Mouse (Mus musculus) kidney, adult 2 months (tissue): Measurements from ENCODE around the gene Lrrc36.

Source experiments
- CTCF ChIP-seq: fragments of 200-500 bp; conservative IDR thresholded peaks from 2 replicates; pipeline ENCODE4 v1.5.1; 2011; ENCODE audit warnings: low read depth, mild to moderate bottlenecking, control low read depth, low read length, moderate library complexity, mixed read lengths; ENCODE audit not compliant: insufficient read depth, insufficient read length
- POLR2A ChIP-seq: fragments of 200-500 bp; IDR thresholded peaks from one replicate; pipeline ENCODE4 v1.6.1; 2011; ENCODE audit warnings: low read depth, low read length, control low read depth

- TF ChIP-seq POLR2A = no peak
- no peak for TF ChIP-seq CTCF
Observed at GRCm38 (mm10) chr8:105493495-105493894, 80.1 kb downstream of the Lrrc36 start.
